Mouse (Mus musculus) heart, embryonic 13.5 days (tissue): ENCODE results near the gene Oasl1. TPM values are rescaled to one million over a fixed set of nuclear protein-coding genes. Genes with fewer than 3 reads are reported as not detected.
"Not testable (repeated sequence)": the region's sequence is repeated elsewhere in the genome, so short reads cannot be mapped to it uniquely, and the experiment has no call there.

ENCODE experiments used
- ATAC-seq: fragments of 200-750 bp; cut with Nextera tagmentation; 2 replicates; pipeline ENCODE4 v1.8.0; 2017; ENCODE audit warnings: moderate TSS enrichment; ENCODE audit not compliant: insufficient number of reproducible peaks, low FRiP score, low TSS enrichment; ENCODE audit errors: extremely low read depth
- H3K27ac ChIP-seq: fragments of 300-500 bp; sonication (generic); replicated peaks from 2 replicates; pipeline ENCODE4 v1.5.1; 2015; ENCODE audit warnings: moderate library complexity, mild to moderate bottlenecking, inconsistent platforms
- H3K27me3 ChIP-seq: fragments of 300-500 bp; sonication (generic); replicated peaks from 2 replicates; pipeline ENCODE4 v1.6.1; 2015; ENCODE audit warnings: mild to moderate bottlenecking, inconsistent platforms
- H3K36me3 ChIP-seq: fragments of 300-500 bp; sonication (generic); 2 replicates; pipeline ENCODE4 v1.6.1; 2015; ENCODE audit warnings: mild to moderate bottlenecking, inconsistent platforms
- H3K4me1 ChIP-seq: fragments of 300-500 bp; sonication (generic); 2 replicates; pipeline ENCODE4 v1.6.1; 2015; ENCODE audit warnings: inconsistent platforms
- H3K4me2 ChIP-seq: fragments of 300-500 bp; sonication (generic); 2 replicates; pipeline ENCODE4 v1.6.1; 2015; ENCODE audit warnings: inconsistent platforms, mild to moderate bottlenecking, moderate library complexity
- H3K4me3 ChIP-seq: fragments of 300-500 bp; sonication (generic); 2 replicates; pipeline ENCODE4 v1.5.1; 2015; ENCODE audit warnings: moderate library complexity, mild to moderate bottlenecking, inconsistent platforms
- H3K9ac ChIP-seq: fragments of 300-500 bp; sonication (generic); 2 replicates; pipeline ENCODE4 v1.6.1; 2015; ENCODE audit warnings: inconsistent platforms, mild to moderate bottlenecking, moderate library complexity
- H3K9me3 ChIP-seq: fragments of 300-500 bp; sonication (generic); 2 replicates; pipeline ENCODE4 v1.6.1; 2016; ENCODE audit warnings: inconsistent platforms
- WGBS: fragments of 180-500 bp; shearing (Covaris S2); methylation state at CpG from one replicate; pipeline ENCODE4 v1.1.7; 2015; ENCODE audit warnings: mixed read lengths; 5-methylcytosine and 5-hydroxymethylcytosine counted together
- polyA plus RNA-seq: library from polyadenylated mRNA; unstranded; fragments of >200 nt; fragmentation: Nextera tagmentation; extraction: Ambion mirVana; gene quantifications from 2 replicates; pipeline ENCODE4 v1.2.1, GENCODE M21; 2015

Oasl1 gene
- polyA plus RNA-seq: 0.56 and 0.67 TPM in 2 replicates

DNA sequence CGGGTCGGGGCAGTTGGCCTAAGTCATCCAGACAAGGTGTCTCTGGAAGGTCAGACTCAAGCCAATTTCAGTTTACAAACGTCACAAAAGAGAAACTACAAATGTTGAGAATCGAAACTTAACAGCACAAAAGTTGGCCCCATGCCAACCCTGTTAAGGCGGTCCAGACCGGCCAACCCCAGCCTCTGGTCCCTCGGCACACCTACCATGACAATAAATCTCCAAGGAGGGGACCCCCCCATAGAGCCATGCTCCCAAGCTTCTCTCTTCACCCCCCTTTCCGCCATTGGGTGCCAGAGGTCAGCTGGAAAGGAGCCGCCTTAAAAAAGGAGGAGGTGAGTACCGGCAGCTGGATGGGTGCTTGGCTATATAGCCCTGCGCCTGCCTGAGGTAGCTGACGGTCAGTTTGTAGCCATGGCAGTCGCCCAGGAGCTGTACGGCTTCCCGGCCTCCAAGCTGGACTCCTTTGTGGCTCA, at the start of gene Oasl1:
Oasl1 (plus strand) TSS at position 243 of the 476 bp plus-strand sequence.
- 34% methylated on average over 15 of the region's 15 CpGs for WGBS
- peak within 1 kb of the TSS; percentile 42 for H3K4me3 ChIP-seq
- peak within 1 kb of the TSS; percentile 64 for H3K9ac ChIP-seq
- no peaks in the 10 kb centered on the region for H3K9me3 ChIP-seq
- H3K4me2 ChIP-seq: peak within 1 kb of the TSS; percentile 64
- ATAC-seq: no peak
- H3K36me3 ChIP-seq: no peaks in the 10 kb centered on the region
- H3K27me3 ChIP-seq: no peaks in the 10 kb centered on the region
- peaks cover 6% of the 10 kb centered on the region for H3K4me1 ChIP-seq
- H3K27ac ChIP-seq: no peak within 1 kb of the TSS

- Histone ChIP-seq H3K27me3 (peaks cover 38% of the 10 kb centered on the region), H3K4me2 (peak overlapping the region; percentile 44), H3K9ac (no peak overlapping the region), H3K4me3 (no peak overlapping the region), H3K4me1 (peaks cover 8% of the 10 kb centered on the region), H3K36me3 (no peaks in the 10 kb centered on the region), H3K9me3 (no peaks in the 10 kb centered on the region), H3K27ac (no peak overlapping the region)
- WGBS: 59% methylated on average over 6 of the region's 6 CpGs
- ATAC-seq: no peak
Observed at GRCm38 (mm10) chr5:114875858-114876257, 47.2 kb upstream of the Oasl1 start.

GRCm38 (mm10) chr5:114876331-114876730, 46.7 kb upstream of the Oasl1 start:
- Histone ChIP-seq H3K9ac (no peak overlapping the region), H3K27me3 (peaks cover 38% of the 10 kb centered on the region), H3K9me3 (no peaks in the 10 kb centered on the region), H3K4me3 (no peak overlapping the region), H3K4me1 (peaks cover 8% of the 10 kb centered on the region), H3K36me3 (no peaks in the 10 kb centered on the region), H3K4me2 (no peak overlapping the region), H3K27ac (no peak overlapping the region)
- ATAC-seq: no peak
- 56% methylated on average over 6 of the region's 6 CpGs for whole genome bisulfite sequencing

DNA sequence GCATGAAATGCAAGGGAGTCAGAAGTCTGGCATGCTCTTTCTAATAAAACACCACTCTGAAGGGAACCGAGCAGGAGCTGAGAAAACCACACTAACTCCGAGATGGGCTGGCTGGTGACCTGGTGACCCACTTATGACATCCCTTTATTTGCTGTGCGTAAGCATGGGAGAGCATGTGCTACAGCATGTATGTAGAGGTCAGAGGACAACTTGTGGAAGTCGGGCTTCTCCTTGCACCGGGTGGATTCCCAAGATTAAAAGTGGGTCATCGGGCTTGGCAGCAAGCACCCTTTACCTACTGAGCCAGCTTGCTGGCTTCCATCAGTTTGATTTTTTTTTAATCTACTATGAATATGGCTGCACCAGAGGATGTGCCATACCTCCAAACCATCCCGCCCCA, 45.6 kb upstream of the Oasl1 start:
- WGBS: 69% methylated on average over 7 of the region's 7 CpGs

GRCm38 (mm10) chr5:114879399-114879798, 43.6 kb upstream of the Oasl1 start:
- H3K27ac ChIP-seq: no peak overlapping the region
- 35% methylated on average over 12 of the region's 13 CpGs for WGBS
- no peak overlapping the region for H3K4me3 ChIP-seq
- no peaks in the 10 kb centered on the region for H3K9me3 ChIP-seq
- peaks cover 31% of the 10 kb centered on the region for H3K27me3 ChIP-seq
- ATAC-seq: no peak
- H3K36me3 ChIP-seq: no peaks in the 10 kb centered on the region
- H3K9ac ChIP-seq: no peak overlapping the region
- H3K4me2 ChIP-seq: no peak overlapping the region
- peaks cover 8% of the 10 kb centered on the region for H3K4me1 ChIP-seq

More for the DNA sequence above, 45.6 kb upstream of the Oasl1 start:
- Histone ChIP-seq H3K9ac (no peak overlapping the region), H3K4me2 (no peak overlapping the region), H3K27ac (no peak overlapping the region), H3K4me3 (no peak overlapping the region), H3K36me3 (no peaks in the 10 kb centered on the region), H3K27me3 (peaks cover 35% of the 10 kb centered on the region), H3K4me1 (peaks cover 8% of the 10 kb centered on the region), H3K9me3 (no peaks in the 10 kb centered on the region)
- no peak for ATAC-seq

DNA sequence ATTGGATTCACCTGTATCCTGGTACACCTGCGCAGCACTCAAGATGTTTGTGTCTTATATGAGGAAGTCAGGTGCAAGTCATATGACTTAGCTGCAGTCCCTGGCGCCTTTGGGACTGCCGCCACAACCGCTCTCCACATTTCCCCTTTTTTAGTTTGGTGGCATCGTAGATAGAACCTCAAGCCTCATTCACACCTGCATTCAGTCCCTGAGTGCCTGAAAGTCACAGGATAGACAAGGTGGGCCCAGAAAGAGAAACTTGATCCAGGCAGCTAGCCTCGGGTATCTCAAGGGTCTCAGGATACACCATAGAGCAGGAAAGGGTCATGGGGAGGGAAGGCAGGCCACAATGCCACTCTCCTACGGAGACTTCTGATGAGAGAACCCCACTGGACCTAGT, 40.7 kb upstream of the Oasl1 start:
- 68% methylated on average over 7 of the region's 7 CpGs for WGBS
- not testable (repeated sequence) for ATAC-seq, H3K9me3 ChIP-seq

DNA sequence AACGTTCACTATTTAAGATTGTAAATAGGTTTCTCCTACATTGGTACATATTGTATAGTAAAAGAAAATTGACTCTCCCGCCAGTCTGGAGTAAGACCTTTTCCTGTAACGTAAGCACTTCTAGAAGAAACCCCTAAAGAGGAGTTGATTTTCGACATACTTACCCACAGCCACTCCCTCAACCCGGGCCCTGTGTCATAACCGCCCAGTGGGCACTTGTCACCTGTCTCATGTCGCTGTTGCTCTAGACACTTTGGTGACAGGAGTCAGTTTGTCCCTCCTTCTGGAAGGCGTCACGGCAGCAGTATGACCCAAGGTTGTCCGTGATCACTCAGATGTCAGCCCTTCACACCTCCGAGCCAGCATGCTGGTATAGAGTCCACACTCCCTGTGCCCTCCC, 40.0 kb upstream of the Oasl1 start:
- peaks cover 6% of the 10 kb centered on the region for H3K4me1 ChIP-seq

More for the DNA sequence above, 40.7 kb upstream of the Oasl1 start:
- H3K36me3 ChIP-seq, H3K9ac ChIP-seq, H3K4me3 ChIP-seq, H3K4me1 ChIP-seq, H3K4me2 ChIP-seq, H3K27ac ChIP-seq: not testable (repeated sequence)
- peaks cover 29% of the 10 kb centered on the region for H3K27me3 ChIP-seq

GRCm38 (mm10) chr5:114886801-114887200, 36.2 kb upstream of the Oasl1 start:
- ATAC-seq: no peak
- Histone ChIP-seq H3K4me1 (no peaks in the 10 kb centered on the region), H3K9ac (no peak overlapping the region), H3K36me3 (no peaks in the 10 kb centered on the region), H3K4me3 (no peak overlapping the region), H3K27me3 (peaks cover 11% of the 10 kb centered on the region), H3K27ac (no peak overlapping the region), H3K9me3 (no peaks in the 10 kb centered on the region), H3K4me2 (no peak overlapping the region)
- 68% methylated on average over 6 of the region's 6 CpGs for WGBS

More for the DNA sequence above, 40.0 kb upstream of the Oasl1 start:
- peaks cover 27% of the 10 kb centered on the region for H3K27me3 ChIP-seq
- no peak for ATAC-seq
- 73% methylated on average over 11 of the region's 11 CpGs for WGBS
- no peak overlapping the region for H3K9ac ChIP-seq
- no peaks in the 10 kb centered on the region for H3K36me3 ChIP-seq
- H3K27ac ChIP-seq: no peak overlapping the region
- no peaks in the 10 kb centered on the region for H3K9me3 ChIP-seq
- H3K4me2 ChIP-seq: no peak overlapping the region
- no peak overlapping the region for H3K4me3 ChIP-seq

- ATAC-seq: no peak
- Histone ChIP-seq H3K36me3 (no peaks in the 10 kb centered on the region), H3K9ac (no peak overlapping the region), H3K27ac (no peak overlapping the region), H3K4me2 (no peak overlapping the region), H3K9me3 (no peaks in the 10 kb centered on the region), H3K4me3 (no peak overlapping the region), H3K4me1 (no peaks in the 10 kb centered on the region), H3K27me3 (0 out of 2 replicates have a peak, but pooled peaks cover 5% of the 10 kb centered on the region)
- 78% methylated on average over 2 of the region's 2 CpGs for WGBS
Observed at GRCm38 (mm10) chr5:114888995-114889394, 34.0 kb upstream of the Oasl1 start.

DNA sequence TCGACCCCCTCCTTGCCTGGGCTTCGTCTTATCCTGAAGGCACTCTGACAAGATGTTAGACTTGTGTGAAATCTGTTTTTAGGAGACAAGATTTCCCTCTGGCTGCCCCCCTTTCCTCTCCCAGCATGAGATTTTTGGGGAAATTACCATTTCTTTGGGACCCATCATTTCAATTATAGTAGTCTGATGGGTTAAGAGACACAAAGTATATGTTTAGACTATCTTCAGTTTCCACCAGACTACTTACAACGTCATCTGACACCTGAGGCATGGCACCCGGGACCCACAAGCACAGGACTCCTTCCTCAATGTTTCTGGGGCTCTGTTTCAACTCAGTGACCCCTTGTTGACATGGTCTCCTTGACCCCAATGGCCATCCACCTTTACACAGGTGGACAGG, 27.5 kb upstream of the Oasl1 start:
- WGBS: 79% methylated on average over 4 of the region's 4 CpGs
- H3K4me1 ChIP-seq: peaks cover 12% of the 10 kb centered on the region
- ATAC-seq: no peak

GRCm38 (mm10) chr5:114896688-114897373, 26.2 kb upstream of the Oasl1 start, which contains the start of gene Oasl2:
TSS of gene Oasl2 (plus strand) at chr5:114896936.
- Histone ChIP-seq H3K36me3 (no peaks in the 10 kb centered on the region), H3K4me1 (peaks cover 12% of the 10 kb centered on the region), H3K27me3 (peaks cover 8% of the 10 kb centered on the region; the same call in 1 of the 2 replicates), H3K4me2 (peak within 1 kb of the TSS; percentile 64), H3K27ac (peak within 1 kb of the TSS; percentile 28), H3K9ac (peak within 1 kb of the TSS; percentile 54), H3K4me3 (peak within 1 kb of the TSS; percentile 42), H3K9me3 (no peaks in the 10 kb centered on the region)
- ATAC-seq: no peak
- 37% methylated on average over 13 of the region's 13 CpGs for WGBS

More for the DNA sequence above, 27.5 kb upstream of the Oasl1 start:
- Histone ChIP-seq H3K4me3 (no peak overlapping the region), H3K27me3 (peaks cover 8% of the 10 kb centered on the region; the same call in 1 of the 2 replicates), H3K9ac (no peak overlapping the region), H3K4me2 (no peak overlapping the region), H3K27ac (no peak overlapping the region), H3K36me3 (no peaks in the 10 kb centered on the region), H3K9me3 (no peaks in the 10 kb centered on the region)

GRCm38 (mm10) chr5:114897374-114897793, 25.7 kb upstream of the Oasl1 start:
- WGBS: 10% methylated on average over 7 of the region's 7 CpGs

More at GRCm38 (mm10) chr5:114897374-114897793, 25.7 kb upstream of the Oasl1 start:
- H3K36me3 ChIP-seq: no peaks in the 10 kb centered on the region
- peak overlapping the region; percentile 28 for H3K27ac ChIP-seq
- H3K9me3 ChIP-seq: no peaks in the 10 kb centered on the region
- H3K4me2 ChIP-seq: peak overlapping the region; percentile 64
- H3K27me3 ChIP-seq: peaks cover 8% of the 10 kb centered on the region; the same call in 1 of the 2 replicates
- H3K4me1 ChIP-seq: peaks cover 12% of the 10 kb centered on the region
- H3K4me3 ChIP-seq: peak overlapping the region; percentile 42
- no peak for ATAC-seq
- H3K9ac ChIP-seq: peak overlapping the region; percentile 54
